Comparison of ENCODE assay signal across 11 mouse cellular contexts in genomic region chr1:79696933-79697332, GRCm38 (mm10). TPM values are rescaled to one million over a fixed set of nuclear protein-coding genes. Genes with fewer than 3 reads are reported as not detected.
DNase-seq lines count a peak whose midpoint lies in the region; ATAC-seq and TF ChIP-seq lines count a peak whose summit lies in the region.
"Had no signal": no experiment of that assay in that cellular context is flagged by ENCODE, and none has a peak within 500 bp of the region (broad histone marks: within the 10 kb centered on the region; RNA-seq: fewer than 3 reads in every experiment).

No protein-coding gene starts in this region.

- TF ChIP-seq CTCF in midbrain, postnatal 0 days (IDR thresholded peaks at IDR 0.05) = no peak
- TF ChIP-seq CTCF in forebrain, postnatal 0 days (IDR thresholded peaks at IDR 0.05; ENCODE audit: low read depth) = no peak

- no peaks in the 10 kb centered on the region for H3K27me3 ChIP-seq in kidney, embryonic 14.5 days (ENCODE audit: control insufficient read depth, insufficient read depth, low read length)
- H3K27me3 ChIP-seq in midbrain, embryonic 13.5 days = no peaks in the 10 kb centered on the region
- no peaks in the 10 kb centered on the region for H3K27me3 ChIP-seq in midbrain, postnatal 0 days (ENCODE audit: insufficient read depth, low read length)
- no peaks in the 10 kb centered on the region for H3K27me3 ChIP-seq in forebrain, postnatal 0 days (ENCODE audit: insufficient read depth, low read length)
- H3K27me3 ChIP-seq in stomach, embryonic 15.5 days (replicated peaks) = no peaks in the 10 kb centered on the region
- H3K27me3 ChIP-seq: CH12.LX had no signal

- H3K27ac ChIP-seq in kidney, embryonic 14.5 days (ENCODE audit: low read depth, low read length) = no peak overlapping the region; the same call in 1 of the 2 replicates
- H3K27ac ChIP-seq in midbrain, embryonic 13.5 days = no peak overlapping the region
- no peak overlapping the region for H3K27ac ChIP-seq in midbrain, postnatal 0 days (ENCODE audit: low read depth, low read length)
- no peak overlapping the region for H3K27ac ChIP-seq in forebrain, postnatal 0 days (ENCODE audit: low read depth, low read length)
- no peak overlapping the region for H3K27ac ChIP-seq in stomach, embryonic 15.5 days
- H3K27ac ChIP-seq: kidney, postnatal 0 days had no signal

- H3K4me1 ChIP-seq in kidney, embryonic 14.5 days (ENCODE audit: control insufficient read depth, insufficient read depth, low read length) = 0 out of 2 replicates have a peak, but pooled peaks cover 4% of the 10 kb centered on the region
- peaks cover 13% of the 10 kb centered on the region for H3K4me1 ChIP-seq in midbrain, embryonic 13.5 days (replicated peaks)
- no peaks in the 10 kb centered on the region for H3K4me1 ChIP-seq in midbrain, postnatal 0 days (ENCODE audit: insufficient read depth, low read length)
- H3K4me1 ChIP-seq in forebrain, postnatal 0 days (ENCODE audit: insufficient read depth) = peaks cover 4% of the 10 kb centered on the region; the same call in 1 of the 2 replicates
- H3K4me1 ChIP-seq in stomach, embryonic 15.5 days = peaks cover 14% of the 10 kb centered on the region

- DNase-seq in kidney, postnatal 14 days = no peak
- DNase-seq in midbrain, postnatal 0 days (ENCODE audit: low spot score) = no peak
- no peak for DNase-seq in forebrain, postnatal 0 days
- no peak for DNase-seq in left cerebral cortex, adult 11 months (ENCODE audit: low spot score)
- DNase-seq: cerebellum, adult 8-10 months had no signal

- H3K9ac ChIP-seq in kidney, embryonic 14.5 days (ENCODE audit: low read depth, low read length) = no peak overlapping the region
- H3K9ac ChIP-seq in midbrain, embryonic 13.5 days (replicated peaks) = no peak overlapping the region
- no peak overlapping the region for H3K9ac ChIP-seq in midbrain, postnatal 0 days (replicated peaks; ENCODE audit: low read length, poor library complexity, severe bottlenecking)
- H3K9ac ChIP-seq in forebrain, postnatal 0 days = no peak overlapping the region
- H3K9ac ChIP-seq in stomach, embryonic 15.5 days = no peak overlapping the region

- H3K9me3 ChIP-seq in kidney, embryonic 14.5 days (ENCODE audit: control insufficient read depth, low read length) = no peaks in the 10 kb centered on the region
- no peaks in the 10 kb centered on the region for H3K9me3 ChIP-seq in midbrain, embryonic 13.5 days
- H3K9me3 ChIP-seq in midbrain, postnatal 0 days (ENCODE audit: low read length) = no peaks in the 10 kb centered on the region
- H3K9me3 ChIP-seq in forebrain, postnatal 0 days (ENCODE audit: low read length) = no peaks in the 10 kb centered on the region
- no peaks in the 10 kb centered on the region for H3K9me3 ChIP-seq in stomach, embryonic 15.5 days

- H3K4me3 ChIP-seq in kidney, embryonic 14.5 days (ENCODE audit: low read length) = no peak overlapping the region
- no peak overlapping the region for H3K4me3 ChIP-seq in midbrain, embryonic 13.5 days (replicated peaks)
- no peak overlapping the region for H3K4me3 ChIP-seq in midbrain, postnatal 0 days (ENCODE audit: low read depth, low read length)
- no peak overlapping the region for H3K4me3 ChIP-seq in forebrain, postnatal 0 days (ENCODE audit: low read depth, low read length)
- H3K4me3 ChIP-seq in stomach, embryonic 15.5 days (replicated peaks) = no peak overlapping the region

- H3K4me2 ChIP-seq in kidney, embryonic 14.5 days (replicated peaks; ENCODE audit: low read depth, low read length) = no peak overlapping the region
- no peak overlapping the region for H3K4me2 ChIP-seq in midbrain, embryonic 13.5 days (replicated peaks)
- no peak overlapping the region for H3K4me2 ChIP-seq in midbrain, postnatal 0 days (ENCODE audit: low read depth, low read length, poor library complexity, severe bottlenecking)
- H3K4me2 ChIP-seq in forebrain, postnatal 0 days (ENCODE audit: low read depth) = no peak overlapping the region
- H3K4me2 ChIP-seq in stomach, embryonic 15.5 days = no peak overlapping the region

- WGBS in kidney, embryonic 14.5 days = 56% methylated on average over 5 of the region's 5 CpGs
- WGBS in midbrain, embryonic 13.5 days = 53% methylated on average over 5 of the region's 5 CpGs
- WGBS in midbrain, postnatal 0 days = 58% methylated on average over 5 of the region's 5 CpGs
- 51% methylated on average over 5 of the region's 5 CpGs for WGBS in forebrain, postnatal 0 days
- WGBS in stomach, embryonic 15.5 days = 58% methylated on average over 5 of the region's 5 CpGs

- H3K36me3 ChIP-seq in kidney, embryonic 14.5 days (ENCODE audit: control insufficient read depth, insufficient read depth, low read length) = no peaks in the 10 kb centered on the region
- H3K36me3 ChIP-seq in midbrain, embryonic 13.5 days = 0 out of 2 replicates have a peak, but pooled peaks cover 7% of the 10 kb centered on the region
- 0 out of 2 replicates have a peak, but pooled peaks cover 5% of the 10 kb centered on the region for H3K36me3 ChIP-seq in midbrain, postnatal 0 days (ENCODE audit: insufficient read depth, low read length)
- peaks cover 10% of the 10 kb centered on the region; the same call in 1 of the 2 replicates for H3K36me3 ChIP-seq in forebrain, postnatal 0 days (ENCODE audit: insufficient read depth)
- no peaks in the 10 kb centered on the region for H3K36me3 ChIP-seq in stomach, embryonic 15.5 days

- ATAC-seq in kidney, embryonic 14.5 days (ENCODE audit: low FRiP score, low TSS enrichment) = peak; percentile 68; the same call in 1 of the 2 replicates
- ATAC-seq in midbrain, embryonic 13.5 days = peak; percentile 40; the same call in 1 of the 2 replicates
- ATAC-seq in midbrain, postnatal 0 days (ENCODE audit: low FRiP score) = no peak
- peak; percentile 38; the same call in 1 of the 2 replicates for ATAC-seq in forebrain, postnatal 0 days
- ATAC-seq in stomach, embryonic 15.5 days (ENCODE audit: insufficient read depth, low FRiP score, low read depth) = peak; percentile 63; the same call in 1 of the 2 replicates
- ATAC-seq in activated CD4-positive, CD25-positive, alpha-beta regulatory T cell, adult 4 months = no peak

RNA-seq across cellular contexts. Expression of gene Ap1s3, which starts 25.2 kb away (rescaled TPM):
- polyA plus RNA-seq in kidney, embryonic 14.5 days (2014; fragmentation: Nextera tagmentation; extraction: Ambion mirVana) = 0.92 and 2.0 TPM in 2 replicates
- 0.15 TPM in 1 of 2 replicates, not detected in the other for polyA plus RNA-seq in midbrain, embryonic 13.5 days (2015; fragmentation: Nextera tagmentation; extraction: Ambion mirVana)
- total RNA-seq in midbrain, postnatal 0 days (2014; rRNA removed) = 0.57 and 0.82 TPM in 2 replicates
- polyA plus RNA-seq in midbrain, postnatal 0 days (2015; fragmentation: Nextera tagmentation; extraction: Ambion mirVana) = 0.12 and 0.35 TPM in 2 replicates
- 0.43 and 3.2 TPM in 2 replicates for total RNA-seq in forebrain, postnatal 0 days (2014; rRNA removed)
- polyA plus RNA-seq in forebrain, postnatal 0 days (2015; fragmentation: Nextera tagmentation; extraction: Ambion mirVana) = 0.13 TPM in 1 of 2 replicates, not detected in the other
- polyA plus RNA-seq in stomach, embryonic 15.5 days (2015; fragmentation: Nextera tagmentation; extraction: Ambion mirVana) = 0.53 and 0.57 TPM in 2 replicates
- 1 to 10 TPM; 2.6 to 3.5 TPM for polyA plus RNA-seq in activated CD4-positive, CD25-positive, alpha-beta regulatory T cell, adult 4 months (2017; shearing (Covaris generic))

Comparison
In these comparisons a context has a peak if more than half of its experiments do, and no peak if none do; other contexts are left out.
1. ATAC-seq: peak in kidney, embryonic 14.5 days (single experiment), midbrain, embryonic 13.5 days (single experiment), forebrain, postnatal 0 days (single experiment) and stomach, embryonic 15.5 days (single experiment); none in midbrain, postnatal 0 days (single experiment) and activated CD4-positive, CD25-positive, alpha-beta regulatory T cell, adult 4 months (single experiment).